Mouse (Mus musculus): ENCODE results near the gene Rfc4. TPM values are rescaled to one million over a fixed set of nuclear protein-coding genes. Genes with fewer than 3 reads are reported as not detected.
"Not testable (repeated sequence)": the region's sequence is repeated elsewhere in the genome, so short reads cannot be mapped to it uniquely, and the experiment has no call there.

Gene Rfc4
- total and polyA plus RNA-seq, 2 experiments from 2014 or later, result 8.6 to 20.4 TPM

- H3K27ac ChIP-seq (ENCODE audit: low read depth, low read length), result not testable (repeated sequence)
Observed at GRCm38 (mm10) chr16:23096886-23097285, 30.7 kb downstream of the Rfc4 start.

GRCm38 (mm10) chr16:23095581-23095980 is 32.0 kb downstream of the Rfc4 start:
- H3K36me3 ChIP-seq (ENCODE audit: insufficient read depth, low read length); H3K4me1 ChIP-seq (ENCODE audit: insufficient read depth, low read length); H3K4me2 ChIP-seq (ENCODE audit: low read depth, low read length, poor library complexity, severe bottlenecking); H3K4me3 ChIP-seq (ENCODE audit: low read depth, low read length); H3K27ac ChIP-seq (ENCODE audit: low read depth, low read length); H3K9me3 ChIP-seq (ENCODE audit: low read length); ATAC-seq (ENCODE audit: low FRiP score); H3K27me3 ChIP-seq (ENCODE audit: insufficient read depth, low read length); DNase-seq (ENCODE audit: low spot score); H3K9ac ChIP-seq (replicated peaks; ENCODE audit: low read length, poor library complexity, severe bottlenecking): not testable (repeated sequence)
- 92% methylated on average over 5 of the region's 5 CpGs for WGBS

More at GRCm38 (mm10) chr16:23096886-23097285, 30.7 kb downstream of the Rfc4 start:
- H3K9ac ChIP-seq (replicated peaks; ENCODE audit: low read length, poor library complexity, severe bottlenecking); H3K4me3 ChIP-seq (ENCODE audit: low read depth, low read length); H3K27me3 ChIP-seq (ENCODE audit: insufficient read depth, low read length); H3K4me1 ChIP-seq (ENCODE audit: insufficient read depth, low read length); H3K36me3 ChIP-seq (ENCODE audit: insufficient read depth, low read length); H3K4me2 ChIP-seq (ENCODE audit: low read depth, low read length, poor library complexity, severe bottlenecking); H3K9me3 ChIP-seq (ENCODE audit: low read length); DNase-seq (ENCODE audit: low spot score): not testable (repeated sequence)
- 0 out of 2 replicates have a peak, but pooled peaks have one; percentile 38 for ATAC-seq (ENCODE audit: low FRiP score)
- 88% methylated on average over 1 of the region's 1 CpGs for WGBS

GRCm38 (mm10) chr16:23094136-23094535 is 33.4 kb downstream of the Rfc4 start:
- no peak overlapping the region for H3K4me2 ChIP-seq (ENCODE audit: low read depth, low read length, poor library complexity, severe bottlenecking)
- no peak overlapping the region for H3K27ac ChIP-seq (ENCODE audit: low read depth, low read length)
- TF ChIP-seq CTCF (IDR thresholded peaks at IDR 0.05), result no peak
- no peak overlapping the region for H3K9ac ChIP-seq (replicated peaks; ENCODE audit: low read length, poor library complexity, severe bottlenecking)
- H3K9me3 ChIP-seq (ENCODE audit: low read length), result no peaks in the 10 kb centered on the region
- no peaks in the 10 kb centered on the region for H3K4me1 ChIP-seq (ENCODE audit: insufficient read depth, low read length)
- no peaks in the 10 kb centered on the region for H3K27me3 ChIP-seq (ENCODE audit: insufficient read depth, low read length)
- H3K36me3 ChIP-seq (ENCODE audit: insufficient read depth, low read length), result no peaks in the 10 kb centered on the region
- DNase-seq (ENCODE audit: low spot score) (no peak), ATAC-seq (ENCODE audit: low FRiP score) (no peak)
- no peak overlapping the region for H3K4me3 ChIP-seq (ENCODE audit: low read depth, low read length)
- WGBS, result 91% methylated on average over 6 of the region's 6 CpGs

- H3K4me3 ChIP-seq (ENCODE audit: low read depth, low read length), result no peak overlapping the region
- WGBS, result 83% methylated on average over 13 of the region's 13 CpGs
- H3K27me3 ChIP-seq (ENCODE audit: insufficient read depth, low read length), result no peaks in the 10 kb centered on the region
- H3K4me1 ChIP-seq (ENCODE audit: insufficient read depth, low read length), result no peaks in the 10 kb centered on the region
- no peaks in the 10 kb centered on the region for H3K9me3 ChIP-seq (ENCODE audit: low read length)
- no peak for TF ChIP-seq CTCF (IDR thresholded peaks at IDR 0.05)
- ATAC-seq (ENCODE audit: low FRiP score), result no peak
- H3K9ac ChIP-seq (replicated peaks; ENCODE audit: low read length, poor library complexity, severe bottlenecking), result no peak overlapping the region
- no peaks in the 10 kb centered on the region for H3K36me3 ChIP-seq (ENCODE audit: insufficient read depth, low read length)
- H3K27ac ChIP-seq (ENCODE audit: low read depth, low read length), result no peak overlapping the region
- no peak overlapping the region for H3K4me2 ChIP-seq (ENCODE audit: low read depth, low read length, poor library complexity, severe bottlenecking)
- no peak for DNase-seq (ENCODE audit: low spot score)
Observed at GRCm38 (mm10) chr16:23093321-23093953, 34.1 kb downstream of the Rfc4 start.

- not testable (repeated sequence) for H3K9ac ChIP-seq (replicated peaks; ENCODE audit: low read length, poor library complexity, severe bottlenecking); ATAC-seq (ENCODE audit: low FRiP score); H3K9me3 ChIP-seq (ENCODE audit: low read length); H3K36me3 ChIP-seq (ENCODE audit: insufficient read depth, low read length); H3K4me2 ChIP-seq (ENCODE audit: low read depth, low read length, poor library complexity, severe bottlenecking); H3K4me1 ChIP-seq (ENCODE audit: insufficient read depth, low read length); H3K27ac ChIP-seq (ENCODE audit: low read depth, low read length); H3K4me3 ChIP-seq (ENCODE audit: low read depth, low read length); DNase-seq (ENCODE audit: low spot score); H3K27me3 ChIP-seq (ENCODE audit: insufficient read depth, low read length)
Observed at GRCm38 (mm10) chr16:23091345-23091744, 36.2 kb downstream of the Rfc4 start.

GRCm38 (mm10) chr16:23088491-23088890 is 39.0 kb downstream of the Rfc4 start:
- not testable (repeated sequence) for H3K27me3 ChIP-seq (ENCODE audit: insufficient read depth, low read length); H3K9me3 ChIP-seq (ENCODE audit: low read length); H3K27ac ChIP-seq (ENCODE audit: low read depth, low read length); H3K4me1 ChIP-seq (ENCODE audit: insufficient read depth, low read length); ATAC-seq (ENCODE audit: low FRiP score); H3K9ac ChIP-seq (replicated peaks; ENCODE audit: low read length, poor library complexity, severe bottlenecking); H3K4me2 ChIP-seq (ENCODE audit: low read depth, low read length, poor library complexity, severe bottlenecking); H3K4me3 ChIP-seq (ENCODE audit: low read depth, low read length); H3K36me3 ChIP-seq (ENCODE audit: insufficient read depth, low read length); DNase-seq (ENCODE audit: low spot score)
- WGBS, result 83% methylated on average over 1 of the region's 1 CpGs
- peak; percentile 13; the same call in 1 of the 2 replicates for TF ChIP-seq CTCF (IDR thresholded peaks at IDR 0.05)

All from midbrain, postnatal 0 days (tissue).